Mouse (Mus musculus) CH12.LX (cell line): Measurements from ENCODE around the gene Srgap2. TPM values are rescaled to one million over a fixed set of nuclear protein-coding genes. Genes with fewer than 3 reads are reported as not detected.

Experiments used
- DNase-seq: peaks from one replicate; pipeline ENCODE4 v3.0.0-alpha.2; 2013; ENCODE audit errors: extremely low read depth
- H3K27ac ChIP-seq: 2 replicates; pipeline ENCODE4 v1.5.1; 2012; ENCODE audit warnings: low read depth, mild to moderate bottlenecking, control low read depth, moderate library complexity; ENCODE audit not compliant: insufficient read depth
- H3K27me3 ChIP-seq: replicated peaks from 2 replicates; pipeline ENCODE3; 2012; ENCODE audit warnings: inconsistent platforms
- H3K36me3 ChIP-seq, 2 experiments: replicated peaks in 1 of 2; 2 replicates each; pipeline versions ENCODE3 to v1.6.1; 2012; ENCODE audit warnings: inconsistent platforms in 1 of 2, low read length in 1 of 2, mild to moderate bottlenecking in 1 of 2, mixed read lengths in 1 of 2, moderate library complexity in 1 of 2; ENCODE audit not compliant: control insufficient read depth in 1 of 2, insufficient read depth in 1 of 2
- H3K4me1 ChIP-seq, 2 experiments: 2 replicates each; pipeline ENCODE4 v1.6.1; 2012; ENCODE audit warnings: inconsistent platforms in 1 of 2, moderate library complexity in 1 of 2; ENCODE audit not compliant: insufficient read depth in 2 of 2, control insufficient read depth in 1 of 2
- H3K4me2 ChIP-seq: 2 replicates; pipeline ENCODE4 v1.6.1; 2012; ENCODE audit warnings: low read depth, mild to moderate bottlenecking, control low read depth; ENCODE audit not compliant: poor library complexity, insufficient read depth, severe bottlenecking
- H3K4me3 ChIP-seq, 3 experiments: fragments of 150-350 bp in 1 of 3; sonication (generic) in 1 of 3; replicated peaks in 1 of 3; 2 replicates each; pipeline versions ENCODE3 to v1.5.1; 2011 to 2012; ENCODE audit warnings: low read depth in 2 of 3, low read length in 2 of 3, mild to moderate bottlenecking in 2 of 3, moderate library complexity in 2 of 3, control low read depth in 1 of 3, improper control_type of control experiment in 1 of 3, inconsistent platforms in 1 of 3, mixed read lengths in 1 of 3; ENCODE audit not compliant: poor library complexity in 1 of 3
- H3K79me2 ChIP-seq: replicated peaks from 2 replicates; pipeline ENCODE4 v1.6.1; 2012; ENCODE audit warnings: mild to moderate bottlenecking, moderate library complexity; ENCODE audit not compliant: control insufficient read depth, poor library complexity, insufficient read depth, severe bottlenecking; ENCODE audit errors: extremely low read depth
- H3K9ac ChIP-seq: 2 replicates; pipeline ENCODE4 v1.6.1; 2012; ENCODE audit warnings: low read depth, mild to moderate bottlenecking, control low read depth, moderate library complexity; ENCODE audit not compliant: insufficient read depth
- H3K9me3 ChIP-seq: replicated peaks from 2 replicates; pipeline ENCODE3; 2012; ENCODE audit warnings: low read length, inconsistent platforms, mixed read lengths
- CHD1 ChIP-seq: IDR thresholded peaks from 2 replicates; pipeline ENCODE4 v1.6.1; 2012; ENCODE audit warnings: low read depth, low read length, improper control_type of control experiment, inconsistent platforms
- CHD2 ChIP-seq: IDR thresholded peaks from 2 replicates; pipeline ENCODE4 v1.6.1; 2011; ENCODE audit warnings: low read length, improper control_type of control experiment
- E2F4 ChIP-seq: IDR thresholded peaks from 2 replicates; pipeline ENCODE4 v1.6.1; 2011; ENCODE audit warnings: low read depth, low read length, improper control_type of control experiment; ENCODE audit not compliant: insufficient replicate concordance
- ELF1 ChIP-seq: IDR thresholded peaks from 2 replicates; pipeline ENCODE4 v1.6.1; 2014; ENCODE audit warnings: low read depth, mild to moderate bottlenecking, inconsistent platforms, low read length, improper control_type of control experiment
- GABPA ChIP-seq: IDR thresholded peaks from 2 replicates; pipeline ENCODE4 v1.6.1; 2012; ENCODE audit warnings: low read depth, low read length, improper control_type of control experiment, inconsistent platforms; ENCODE audit not compliant: insufficient replicate concordance
- HCFC1 ChIP-seq: IDR thresholded peaks from 2 replicates; pipeline ENCODE4 v1.6.1; 2012; ENCODE audit warnings: low read depth, mild to moderate bottlenecking, inconsistent platforms, low read length, improper control_type of control experiment
- IRF4 ChIP-seq: IDR thresholded peaks from 2 replicates; pipeline ENCODE4 v1.6.1; 2014; ENCODE audit warnings: low read depth, mild to moderate bottlenecking, inconsistent platforms, low read length, improper control_type of control experiment
- KAT2A ChIP-seq: IDR thresholded peaks from 2 replicates; pipeline ENCODE4 v1.6.1; 2012; ENCODE audit warnings: low read length, improper control_type of control experiment, inconsistent platforms; ENCODE audit not compliant: insufficient replicate concordance
- MAFK ChIP-seq: IDR thresholded peaks from 2 replicates; pipeline ENCODE4 v1.6.1; 2011; ENCODE audit warnings: low read length, improper control_type of control experiment; ENCODE audit not compliant: insufficient replicate concordance
- MAX ChIP-seq: IDR thresholded peaks from 2 replicates; pipeline ENCODE4 v1.6.1; 2011; ENCODE audit warnings: low read length, improper control_type of control experiment
- MAZ ChIP-seq: IDR thresholded peaks from 2 replicates; pipeline ENCODE4 v1.6.1; 2012; ENCODE audit warnings: low read depth, mild to moderate bottlenecking, inconsistent platforms, low read length, improper control_type of control experiment, moderate library complexity
- MYC ChIP-seq: IDR thresholded peaks from 2 replicates; pipeline ENCODE4 v1.6.1; 2011; ENCODE audit warnings: low read depth, mild to moderate bottlenecking, improper control_type of control experiment, low read length
- NELFE ChIP-seq: IDR thresholded peaks from 2 replicates; pipeline ENCODE4 v1.6.1; 2011; ENCODE audit warnings: low read depth, low read length, improper control_type of control experiment
- NRF1 ChIP-seq: IDR thresholded peaks from 2 replicates; pipeline ENCODE4 v1.6.1; 2014; ENCODE audit warnings: low read depth, mild to moderate bottlenecking, inconsistent platforms, low read length, improper control_type of control experiment, moderate library complexity
- PAX5 ChIP-seq: IDR thresholded peaks from 2 replicates; pipeline ENCODE4 v1.6.1; 2012; ENCODE audit warnings: low read length, inconsistent platforms, mixed read lengths
- POLR2AphosphoS2 ChIP-seq: IDR thresholded peaks from 2 replicates; pipeline ENCODE4 v1.6.1; 2011; ENCODE audit warnings: low read depth, low read length, improper control_type of control experiment
- SMC3 ChIP-seq: IDR thresholded peaks from 2 replicates; pipeline ENCODE4 v1.6.1; 2011; ENCODE audit warnings: low read depth, low read length, improper control_type of control experiment
- TBP ChIP-seq: conservative IDR thresholded peaks from 2 replicates; pipeline ENCODE4 v1.6.1; 2011; ENCODE audit warnings: low read depth, low read length, improper control_type of control experiment
- UBTF ChIP-seq: IDR thresholded peaks from 2 replicates; pipeline ENCODE4 v1.6.1; 2012; ENCODE audit warnings: low read depth, mild to moderate bottlenecking, inconsistent platforms, low read length, improper control_type of control experiment, moderate library complexity
- ZC3H11A ChIP-seq: IDR thresholded peaks from 2 replicates; pipeline ENCODE4 v1.6.1; 2012; ENCODE audit warnings: low read depth, mild to moderate bottlenecking, inconsistent platforms, low read length, improper control_type of control experiment
- ZKSCAN1 ChIP-seq: IDR thresholded peaks from 2 replicates; pipeline ENCODE4 v1.6.1; 2012; ENCODE audit warnings: low read depth, inconsistent platforms, low read length, improper control_type of control experiment, borderline replicate concordance
- ZNF384 ChIP-seq: IDR thresholded peaks from 2 replicates; pipeline ENCODE4 v1.6.1; 2012; ENCODE audit warnings: low read depth, low read length, improper control_type of control experiment, inconsistent platforms
- dilution Hi-C: fragments of 300-500 bp; cut with MboI; formaldehyde crosslinking; loops from 2 replicates; pipeline ENCODE4 v1.14.3; 2020; ENCODE audit warnings: low sequenced_read_pairs; ENCODE audit not compliant: extremely low pct_unique_long_range_greater_than_20kb, extremely low pct_ligation_motif_present
- in situ Hi-C: fragments of 300-500 bp; cut with MboI; formaldehyde crosslinking; loops from 3 replicates; pipeline ENCODE4 v1.14.3; 2019; ENCODE audit warnings: low sequenced_read_pairs, low pct_ligation_motif_present, low pct_unique_long_range_greater_than_20kb, mixed read lengths
- polyA plus RNA-seq: library from polyadenylated mRNA; unstranded; fragments of >175 nt; gene quantifications from 2 replicates; pipeline ENCODE4 v1.2.1, GENCODE M21; 2012; ENCODE audit warnings: low read depth; ENCODE audit not compliant: insufficient read length
- total RNA-seq, 2 experiments: library from RNA; depleted of rRNA; stranded (reverse); fragments of 300-350 nt in 1 of 2; fragments of >200 nt in 1 of 2; gene quantifications; 2 replicates each; pipeline ENCODE4 v1.2.3; 2012 to 2014

Srgap2 gene
- total and polyA plus RNA-seq, 3 experiments, result 9.7 to 28.1 (median 26.8) TPM

- Histone ChIP-seq H3K27me3 (no peaks in the 10 kb centered on the region), H3K4me1 (peaks cover 10 to 45% of the 10 kb centered on the region in 2 experiments), H3K4me2 (no peak overlapping the region), H3K4me3 (no peak overlapping the region), H3K36me3 (peaks cover 0 to 9% of the 10 kb centered on the region in 2 experiments), H3K9me3 (no peaks in the 10 kb centered on the region), H3K27ac (no peak overlapping the region), H3K9ac (no peak overlapping the region), H3K79me2 (peaks cover 35% of the 10 kb centered on the region)
- no peak for DNase-seq
- TF ChIP-seq UBTF, result no peak
- TF ChIP-seq ELF1, result no peak
- no peak for TF ChIP-seq SMC3
- no peak for TF ChIP-seq MYC
- no peak for TF ChIP-seq TBP
- TF ChIP-seq ZKSCAN1, result no peak
- no peak for TF ChIP-seq ZC3H11A
- TF ChIP-seq MAX, result no peak
- TF ChIP-seq PAX5, result no peak
- dilution Hi-C loops, result no loop called here
- in situ Hi-C loops, result no loop called here
Observed at GRCm38 (mm10) chr1:131516588-131516987, 10.6 kb downstream of the Srgap2 start.

GRCm38 (mm10) chr1:131514197-131514596, 13.0 kb downstream of the Srgap2 start:
- Histone ChIP-seq H3K79me2 (peaks cover 30% of the 10 kb centered on the region), H3K27ac (no peak overlapping the region), H3K36me3 (peaks cover 0 to 13% of the 10 kb centered on the region in 2 experiments), H3K27me3 (no peaks in the 10 kb centered on the region), H3K9ac (no peak overlapping the region), H3K9me3 (no peaks in the 10 kb centered on the region), H3K4me2 (no peak overlapping the region), H3K4me1 (peaks cover 13 to 35% of the 10 kb centered on the region in 2 experiments), H3K4me3 (no peak overlapping the region)
- in situ Hi-C loops, result no loop called here
- no peak for TF ChIP-seq MAX
- peak; percentile 33; the same call in 1 of the 2 replicates for TF ChIP-seq IRF4
- peak; percentile 73; the same call in 1 of the 2 replicates for TF ChIP-seq CHD1
- TF ChIP-seq ZNF384, result peak; percentile 60
- DNase-seq, result no peak
- dilution Hi-C loops, result no loop called here

- Histone ChIP-seq H3K36me3 (peaks cover 0 to 13% of the 10 kb centered on the region in 2 experiments), H3K79me2 (peaks cover 32% of the 10 kb centered on the region), H3K9ac (no peak overlapping the region), H3K27me3 (no peaks in the 10 kb centered on the region), H3K9me3 (no peaks in the 10 kb centered on the region), H3K4me1 (peaks cover 13 to 35% of the 10 kb centered on the region in 2 experiments), H3K4me2 (0 out of 2 replicates have a peak overlapping the region, but pooled peaks have one; percentile 29), H3K4me3 (no peak overlapping the region), H3K27ac (no peak overlapping the region)
- no peak for TF ChIP-seq NRF1
- no peak for TF ChIP-seq MAZ
- TF ChIP-seq HCFC1, result no peak
- no peak for TF ChIP-seq GABPA
- TF ChIP-seq ZNF384, result no peak
- no peak for TF ChIP-seq TBP
- no peak for TF ChIP-seq MAFK
- TF ChIP-seq E2F4, result no peak
- no peak; the same call in 1 of the 2 replicates for TF ChIP-seq CHD1
- TF ChIP-seq POLR2AphosphoS2, result no peak
- no peak for TF ChIP-seq CHD2
- no peak for TF ChIP-seq NELFE
- TF ChIP-seq KAT2A, result no peak
- dilution Hi-C loops (no loop called here), in situ Hi-C loops (no loop called here)
- DNase-seq, result no peak
Observed at GRCm38 (mm10) chr1:131513136-131513535, 14.0 kb downstream of the Srgap2 start.
